Mouse (Mus musculus) kidney, postnatal 0 days (tissue): ENCODE measurements around the gene Ubr3. TPM values are rescaled to one million over a fixed set of nuclear protein-coding genes. Genes with fewer than 3 reads are reported as not detected.

Source experiments
- ATAC-seq: fragments of 200-750 bp; cut with Nextera tagmentation; replicated peaks from 2 replicates; pipeline ENCODE4 v1.8.0; 2017; ENCODE audit warnings: low read depth, moderate number of reproducible peaks, moderate TSS enrichment, moderate library complexity; ENCODE audit not compliant: low FRiP score
- DNase-seq: peaks from one replicate; pipeline ENCODE4 v3.0.0-alpha.2; 2016; ENCODE audit warnings: low spot score
- H3K27ac ChIP-seq: fragments of 300-500 bp; sonication (generic); 2 replicates; pipeline ENCODE4 v1.5.1; 2014; ENCODE audit warnings: mild to moderate bottlenecking
- H3K27me3 ChIP-seq: fragments of 300-500 bp; sonication (generic); 2 replicates; pipeline ENCODE4 v1.6.1; 2014; ENCODE audit warnings: low read length, mixed read lengths; ENCODE audit not compliant: insufficient read depth
- H3K36me3 ChIP-seq: fragments of 300-500 bp; sonication (generic); 2 replicates; pipeline ENCODE4 v1.6.1; 2014; ENCODE audit warnings: low read length, mixed read lengths; ENCODE audit not compliant: insufficient read depth
- H3K4me1 ChIP-seq: fragments of 300-500 bp; sonication (generic); replicated peaks from 2 replicates; pipeline ENCODE4 v1.6.1; 2014; ENCODE audit warnings: antibody characterized with exemption, low read length, mixed read lengths; ENCODE audit not compliant: insufficient read depth
- H3K4me2 ChIP-seq: fragments of 300-500 bp; sonication (generic); 2 replicates; pipeline ENCODE4 v1.6.1; 2014; ENCODE audit warnings: mild to moderate bottlenecking, low read length, moderate library complexity, mixed read lengths
- H3K4me3 ChIP-seq: fragments of 300-500 bp; sonication (generic); replicated peaks from 2 replicates; pipeline ENCODE4 v1.5.1; 2014; ENCODE audit warnings: low read depth, low read length
- H3K9ac ChIP-seq: fragments of 300-500 bp; sonication (generic); 2 replicates; pipeline ENCODE4 v1.6.1; 2014; ENCODE audit warnings: low read depth, low read length
- H3K9me3 ChIP-seq: fragments of 300-500 bp; sonication (generic); replicated peaks from 2 replicates; pipeline ENCODE4 v1.6.1; 2016; ENCODE audit warnings: low read length, inconsistent platforms, mixed read lengths
- CTCF ChIP-seq: IDR thresholded peaks from 2 replicates; pipeline ENCODE4 v1.5.1; 2016; ENCODE audit warnings: antibody characterized with exemption, low read depth, mild to moderate bottlenecking, moderate library complexity
- WGBS: fragments of 180-500 bp; shearing (Covaris S2); extraction: QIAGEN DNeasy Blood & Tissue Kit; methylation state at CpG from one replicate; pipeline ENCODE4 v1.1.7; 2014; 5-methylcytosine and 5-hydroxymethylcytosine counted together
- polyA plus RNA-seq: library from polyadenylated mRNA; unstranded; fragments of >200 nt; fragmentation: Nextera tagmentation; extraction: Ambion mirVana; gene quantifications from 2 replicates; pipeline ENCODE4 v1.2.1, GENCODE M21; 2015

Gene Ubr3
- polyA plus RNA-seq, 1 experiment from 2014 or later: 12.8 TPM

- TF ChIP-seq CTCF: no peak
- H3K9me3 ChIP-seq: no peaks in the 10 kb centered on the region
- ATAC-seq: no peak
- no peak overlapping the region for H3K4me2 ChIP-seq
- no peak overlapping the region for H3K9ac ChIP-seq
- H3K4me1 ChIP-seq: 0 out of 2 replicates have a peak, but pooled peaks cover 4% of the 10 kb centered on the region
- no peaks in the 10 kb centered on the region for H3K36me3 ChIP-seq
- no peak for DNase-seq
- H3K27me3 ChIP-seq: no peaks in the 10 kb centered on the region
- no peak overlapping the region for H3K4me3 ChIP-seq
- 76% methylated on average over 2 of the region's 2 CpGs for WGBS
- no peak overlapping the region for H3K27ac ChIP-seq
Observed at GRCm38 (mm10) chr2:69888957-69889356, 8.1 kb upstream of the Ubr3 start.

- ATAC-seq: no peak
Observed at GRCm38 (mm10) chr2:69890843-69891242, 6.2 kb upstream of the Ubr3 start.

GRCm38 (mm10) chr2:69893145-69893544 lies 3.9 kb upstream of the Ubr3 start:
- Histone ChIP-seq H3K27me3 (no peaks in the 10 kb centered on the region), H3K9ac (no peak overlapping the region), H3K27ac (no peak overlapping the region), H3K9me3 (no peaks in the 10 kb centered on the region), H3K4me3 (no peak overlapping the region), H3K36me3 (no peaks in the 10 kb centered on the region), H3K4me1 (no peaks in the 10 kb centered on the region), H3K4me2 (no peak overlapping the region)
- DNase-seq: no peak
- no peak for ATAC-seq
- 59% methylated on average over 1 of the region's 1 CpGs for WGBS
- no peak for TF ChIP-seq CTCF

More at GRCm38 (mm10) chr2:69890843-69891242, 6.2 kb upstream of the Ubr3 start:
- Histone ChIP-seq H3K4me3 (no peak overlapping the region), H3K4me2 (no peak overlapping the region), H3K27me3 (no peaks in the 10 kb centered on the region), H3K4me1 (no peaks in the 10 kb centered on the region), H3K9me3 (no peaks in the 10 kb centered on the region), H3K9ac (no peak overlapping the region), H3K36me3 (no peaks in the 10 kb centered on the region), H3K27ac (no peak overlapping the region)
- TF ChIP-seq CTCF: no peak
- no peak for DNase-seq
- 30% methylated on average over 7 of the region's 7 CpGs for WGBS

- Histone ChIP-seq H3K27ac (no peak overlapping the region), H3K27me3 (no peaks in the 10 kb centered on the region), H3K9ac (no peak overlapping the region), H3K4me3 (no peak overlapping the region), H3K9me3 (no peaks in the 10 kb centered on the region), H3K4me2 (no peak overlapping the region), H3K36me3 (no peaks in the 10 kb centered on the region), H3K4me1 (no peaks in the 10 kb centered on the region)
- no peak for ATAC-seq
- no peak for DNase-seq
- TF ChIP-seq CTCF: no peak
- 86% methylated on average over 5 of the region's 5 CpGs for WGBS
Observed at GRCm38 (mm10) chr2:69893891-69894290, 3.2 kb upstream of the Ubr3 start.

GRCm38 (mm10) chr2:69895502-69896223 lies 1.4 kb upstream of the Ubr3 start:
- Histone ChIP-seq H3K4me2 (no peak overlapping the region), H3K4me1 (no peaks in the 10 kb centered on the region), H3K9me3 (no peaks in the 10 kb centered on the region), H3K27me3 (no peaks in the 10 kb centered on the region), H3K36me3 (no peaks in the 10 kb centered on the region), H3K4me3 (no peak overlapping the region), H3K27ac (no peak overlapping the region), H3K9ac (no peak overlapping the region)
- WGBS: 59% methylated on average over 14 of the region's 14 CpGs
- ATAC-seq (no peak), DNase-seq (no peak)
- TF ChIP-seq CTCF: peak; percentile 48

- H3K4me1 ChIP-seq: no peaks in the 10 kb centered on the region
- no peak overlapping the region for H3K4me2 ChIP-seq
- DNase-seq (no peak), ATAC-seq (no peak)
- H3K36me3 ChIP-seq: 0 out of 2 replicates have a peak, but pooled peaks cover 3% of the 10 kb centered on the region
- no peak overlapping the region for H3K27ac ChIP-seq
- no peaks in the 10 kb centered on the region for H3K27me3 ChIP-seq
- TF ChIP-seq CTCF: no peak
- H3K4me3 ChIP-seq: no peak overlapping the region
- 94% methylated on average over 4 of the region's 4 CpGs for WGBS
- no peaks in the 10 kb centered on the region for H3K9me3 ChIP-seq
- H3K9ac ChIP-seq: no peak overlapping the region
Observed at GRCm38 (mm10) chr2:69896224-69896581, 843 bp upstream of the Ubr3 start.
